Mouse (Mus musculus) natural killer cell, adult 2 months (primary cell): ENCODE measurements around the gene Slamf9.

Source experiments
- DNase-seq, 2 experiments: peaks; one replicate each; pipeline ENCODE4 v3.0.0; 2022; ENCODE audit warnings: low spot score in 2 of 2

Slamf9 gene

DNA sequence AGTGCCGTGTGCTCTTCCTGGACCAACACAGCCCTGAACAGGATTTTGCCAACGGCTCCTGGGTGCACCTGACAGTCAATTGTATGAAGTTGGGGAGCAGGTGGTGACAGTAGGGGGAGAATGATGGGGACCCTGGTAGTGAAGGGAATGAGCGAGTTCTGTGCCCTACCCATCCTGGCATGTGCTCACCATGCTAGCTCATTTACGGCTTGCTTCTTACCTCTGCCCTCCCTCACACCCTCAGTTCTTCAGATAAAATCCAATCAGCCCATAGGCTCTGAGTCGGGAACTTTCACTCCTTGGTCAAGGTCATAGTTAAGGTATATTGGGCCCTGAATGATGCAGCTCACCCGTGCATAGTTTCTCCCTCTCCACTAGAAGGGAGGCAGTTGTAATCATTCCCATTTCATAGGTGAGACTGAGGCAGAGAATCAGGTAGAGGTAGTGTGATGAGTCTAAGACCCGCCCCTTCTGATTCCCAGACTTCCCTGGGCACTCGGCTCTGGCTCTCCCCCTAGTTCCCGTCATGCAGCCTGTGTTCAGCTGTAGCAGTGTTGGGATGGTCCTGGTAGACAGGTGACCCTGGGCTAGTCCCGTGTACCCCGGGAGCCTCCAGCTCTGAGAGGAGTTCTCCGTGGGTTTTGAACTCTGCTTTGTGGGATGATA is 14.6 kb downstream of the Slamf9 start:
- no peak for DNase-seq

DNA sequence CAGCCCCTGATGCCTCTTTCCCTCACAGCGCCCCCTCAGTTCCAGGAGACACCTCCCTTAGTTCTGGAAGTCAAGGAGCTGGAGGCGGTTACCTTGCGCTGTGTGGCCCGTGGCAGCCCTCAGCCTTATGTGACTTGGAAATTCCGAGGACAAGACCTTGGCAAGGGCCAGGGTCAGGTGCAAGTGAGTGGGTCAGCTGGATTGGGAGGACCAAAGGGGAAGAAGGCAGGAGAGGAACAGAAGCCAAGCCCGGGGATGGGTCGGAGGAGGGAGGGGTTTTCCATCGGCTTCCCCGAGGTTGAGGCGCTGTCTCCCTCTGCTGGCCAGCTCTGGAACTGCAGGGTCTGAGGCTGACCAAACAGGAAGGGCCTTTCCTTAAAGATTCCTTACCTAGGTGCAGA is 15.1 kb downstream of the Slamf9 start:
- peak; percentile 76 to 79 for DNase-seq

- DNase-seq: no peak
These were observed 16.9 kb downstream of the Slamf9 start for GRCm38 (mm10) chr1:172492047-172492446.

DNA sequence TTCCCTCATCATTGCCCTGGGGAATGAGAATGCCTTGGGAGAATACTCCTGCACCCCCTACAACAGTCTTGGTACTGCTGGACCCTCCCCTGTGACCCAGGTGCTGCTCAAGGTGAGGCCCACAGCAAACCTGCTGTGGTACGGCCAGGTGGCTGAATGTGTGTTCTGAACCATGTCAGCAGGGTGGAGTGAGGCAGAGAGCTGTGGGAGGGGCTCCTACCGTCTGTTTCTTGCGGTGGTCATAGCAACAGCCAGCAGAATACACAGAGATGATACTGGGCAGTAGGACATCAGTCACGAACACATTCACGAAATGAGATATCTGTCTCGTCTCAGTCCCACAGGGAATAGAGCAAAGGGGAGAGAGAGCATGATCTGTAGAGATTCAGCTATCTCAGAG is 18.4 kb downstream of the Slamf9 start:
- peak in 1 of 2 experiments; percentile 48 for DNase-seq

DNA sequence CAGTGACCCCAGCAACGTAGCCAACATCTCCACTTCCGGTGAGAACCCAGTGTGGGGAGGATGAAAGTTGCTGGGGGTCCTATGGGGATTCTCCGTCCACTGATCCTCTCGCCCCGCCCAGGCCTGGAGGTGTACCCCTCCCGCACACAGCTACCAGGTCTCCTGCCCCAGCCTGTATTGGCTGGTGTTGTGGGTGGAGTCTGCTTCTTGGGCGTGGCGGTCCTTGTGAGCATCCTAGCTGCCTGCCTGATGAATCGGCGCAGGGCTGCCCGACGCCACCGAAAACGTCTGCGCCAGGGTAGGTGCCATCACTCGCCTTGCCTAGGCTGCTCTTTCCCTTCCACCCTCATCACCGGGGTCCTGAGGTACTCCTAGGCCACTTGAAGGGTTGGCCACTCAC is 20.9 kb downstream of the Slamf9 start:
- DNase-seq: no peak

DNA sequence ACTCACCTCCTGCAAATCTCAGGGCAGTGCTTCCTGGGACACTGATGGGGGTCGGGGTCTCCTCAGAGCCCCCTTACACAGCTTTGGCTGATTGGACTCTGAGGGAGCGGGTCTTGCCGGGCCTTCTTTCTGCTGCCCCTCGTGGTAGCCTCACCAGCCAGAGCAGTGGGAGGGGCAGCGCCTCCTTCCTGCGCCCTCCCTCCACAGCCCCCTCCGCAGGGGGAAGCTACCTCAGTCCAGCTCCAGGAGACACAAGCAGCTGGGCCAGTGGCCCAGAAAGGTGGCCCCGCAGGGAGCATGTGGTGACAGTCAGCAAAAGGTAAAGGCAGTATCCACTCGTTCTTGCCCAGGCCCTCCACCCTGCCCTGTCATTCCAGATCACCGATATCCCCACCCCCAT is 22.3 kb downstream of the Slamf9 start:
- no peak for DNase-seq

GRCm38 (mm10) chr1:172499765-172500441 is 24.7 kb downstream of the Slamf9 start, which contains the start of gene Tagln2:
Tagln2 (plus strand) TSS chr1:172500047.
- peak; percentile 67 to 70 for DNase-seq

DNA sequence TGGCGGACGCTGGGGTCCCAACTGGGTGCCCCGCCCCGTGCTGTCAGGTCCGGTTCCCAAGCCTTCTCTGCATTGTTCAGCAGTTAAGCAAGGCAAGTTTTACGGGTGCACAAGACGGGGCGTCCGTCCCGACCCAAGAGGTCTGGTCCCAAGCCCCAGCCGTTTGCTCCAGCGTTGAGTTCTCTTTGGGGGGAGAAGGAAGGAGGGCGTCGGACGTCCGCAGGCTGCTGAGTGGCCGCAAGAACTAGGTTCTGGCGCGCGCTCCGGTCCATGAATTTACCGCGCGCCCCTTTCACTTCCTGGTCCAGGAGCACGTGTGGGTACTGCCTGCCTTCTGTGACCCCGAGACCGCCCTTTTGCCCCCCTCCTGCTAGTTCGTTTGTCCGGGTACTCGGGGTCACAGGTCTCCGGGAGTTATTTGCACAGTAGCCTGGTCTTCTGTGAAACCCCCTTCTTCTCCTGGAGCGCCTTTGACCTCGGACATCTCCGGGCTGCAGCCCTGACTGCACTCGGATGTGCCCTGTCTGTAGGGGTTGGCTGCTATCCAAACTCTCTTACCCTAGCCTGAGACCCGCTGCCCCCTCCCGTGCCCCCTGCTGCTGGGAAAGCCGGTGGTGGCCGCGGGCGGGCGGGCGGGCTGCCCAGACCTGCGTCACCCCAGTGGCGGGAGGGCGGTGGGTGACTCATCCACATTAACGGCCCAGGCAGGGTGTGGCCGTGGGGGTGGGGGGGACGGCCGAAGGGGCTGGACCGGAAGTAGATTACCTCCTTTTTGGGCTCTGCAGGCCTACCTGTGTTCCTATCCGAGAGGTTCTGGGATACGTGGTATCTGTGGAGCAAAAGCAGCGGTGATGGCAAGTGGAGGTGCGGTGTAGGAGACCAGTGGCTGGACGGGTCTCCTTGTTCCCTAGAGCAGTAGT is 25.6 kb downstream of the Slamf9 start:
- peak; percentile 83 to 88 for DNase-seq

- peak; percentile 81 to 84 for DNase-seq
These were observed 26.4 kb downstream of the Slamf9 start for GRCm38 (mm10) chr1:172501371-172502144.

DNA sequence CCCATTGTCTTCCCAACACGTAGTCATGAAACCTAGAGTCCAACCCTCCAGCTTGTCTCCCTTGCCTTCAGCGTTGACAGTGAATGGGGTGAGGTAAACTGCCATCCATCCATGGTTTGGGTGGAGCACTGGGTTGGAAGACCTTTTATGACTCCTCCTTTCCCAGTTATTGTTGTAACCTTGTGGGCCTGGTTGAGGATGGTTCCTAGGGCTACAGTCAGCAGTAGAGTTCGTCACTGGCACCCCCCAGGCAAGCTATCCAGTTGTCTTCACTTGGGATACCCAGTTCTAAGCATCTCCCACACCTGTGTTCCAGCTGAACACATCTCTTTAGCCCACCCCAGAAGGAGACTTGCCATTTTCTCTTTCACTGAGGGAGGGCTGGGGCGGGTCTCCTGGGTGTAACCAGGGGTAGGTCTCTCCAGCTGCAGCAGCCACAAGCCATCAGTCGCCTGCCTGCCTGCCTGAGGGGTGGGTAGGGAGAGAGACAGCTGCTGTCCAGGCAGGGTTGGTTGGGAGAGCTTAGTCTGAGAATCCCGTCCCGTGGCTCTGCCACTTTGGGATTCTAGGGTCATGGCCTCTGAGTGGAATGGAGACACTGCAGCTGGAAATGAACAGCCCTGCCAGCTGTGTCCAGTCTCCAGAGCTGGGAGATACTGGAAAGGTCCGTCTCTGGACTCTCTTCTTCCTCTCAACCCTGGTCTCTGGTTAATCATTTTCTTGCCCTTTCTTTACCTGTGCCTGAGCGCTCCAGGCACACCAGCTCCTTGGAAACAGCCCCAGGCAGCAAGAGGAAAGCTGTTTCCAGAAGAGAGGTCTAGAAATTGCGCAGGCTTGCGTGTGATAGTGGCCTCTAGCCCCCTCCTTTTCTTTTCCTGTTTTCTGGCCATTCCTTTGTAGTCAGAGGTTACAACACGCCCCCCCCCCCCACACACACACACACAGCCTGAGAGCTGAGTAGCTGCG is 27.3 kb downstream of the Slamf9 start:
- DNase-seq: no peak

DNA sequence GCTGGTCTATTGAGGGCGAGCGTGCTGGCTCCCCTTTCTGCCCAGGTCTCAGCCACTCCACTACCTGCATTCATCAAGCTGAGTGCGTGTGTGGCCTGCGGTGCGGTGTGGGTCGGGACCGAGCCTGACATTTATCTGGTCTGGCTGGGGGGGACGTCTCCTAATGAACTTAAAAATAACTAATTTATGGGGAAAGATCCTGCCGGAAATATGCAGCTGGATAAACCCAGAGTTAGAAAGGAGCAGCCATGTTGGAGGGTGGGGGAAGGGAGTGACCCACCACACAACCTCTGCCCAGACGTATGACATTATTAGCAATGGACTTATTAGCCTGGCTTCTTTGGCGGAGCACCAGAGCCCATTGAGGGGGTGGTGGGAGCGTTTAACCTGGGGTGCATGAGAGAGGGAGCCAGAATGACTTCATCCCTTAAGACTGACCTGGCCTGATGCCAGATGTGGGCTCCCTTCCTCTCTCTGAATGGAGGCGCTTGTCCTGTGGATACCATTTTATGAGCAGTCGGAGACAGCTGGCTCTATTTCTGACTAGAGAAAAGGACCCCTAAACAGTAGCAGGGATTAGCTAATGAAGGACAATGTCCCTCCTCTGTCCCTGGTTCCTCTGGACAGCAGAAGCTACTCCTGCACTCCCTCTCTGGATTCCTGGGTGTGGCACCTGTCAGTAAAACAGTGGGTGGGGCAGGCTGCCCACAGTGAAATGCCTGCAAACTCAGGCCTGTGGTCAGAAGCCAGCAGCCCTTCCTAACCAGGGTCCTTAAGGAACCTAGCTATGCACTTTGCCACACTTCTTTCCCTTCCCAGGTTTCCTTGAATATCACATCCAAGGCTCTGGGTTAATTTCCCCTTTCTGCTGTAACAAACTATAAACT is 28.2 kb downstream of the Slamf9 start:
- no peak for DNase-seq

DNA sequence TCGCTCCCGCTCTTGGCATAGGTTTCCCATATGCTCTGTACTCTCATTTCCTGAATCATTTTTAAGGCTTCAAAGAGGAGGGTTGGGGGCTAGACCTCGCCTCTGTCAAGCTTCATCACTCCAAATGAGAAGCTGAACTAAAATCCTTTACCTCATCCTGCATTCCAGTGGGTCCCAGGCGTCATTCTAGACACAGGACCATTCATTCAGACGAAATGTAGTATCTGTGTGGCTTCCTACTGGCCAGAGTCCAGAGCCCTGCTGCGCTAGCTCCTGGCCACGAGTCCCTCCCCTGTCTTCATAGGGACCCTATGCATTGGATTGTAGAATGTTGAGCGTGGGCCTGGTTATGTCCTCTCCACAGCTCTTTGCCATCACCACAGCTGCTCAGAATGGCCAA is 29.6 kb downstream of the Slamf9 start:
- no peak for DNase-seq

GRCm38 (mm10) chr1:172507001-172507400 is 31.8 kb downstream of the Slamf9 start:
- peak in 1 of 2 experiments; percentile 32 for DNase-seq

GRCm38 (mm10) chr1:172507701-172508100 is 32.5 kb downstream of the Slamf9 start:
- no peak for DNase-seq

DNA sequence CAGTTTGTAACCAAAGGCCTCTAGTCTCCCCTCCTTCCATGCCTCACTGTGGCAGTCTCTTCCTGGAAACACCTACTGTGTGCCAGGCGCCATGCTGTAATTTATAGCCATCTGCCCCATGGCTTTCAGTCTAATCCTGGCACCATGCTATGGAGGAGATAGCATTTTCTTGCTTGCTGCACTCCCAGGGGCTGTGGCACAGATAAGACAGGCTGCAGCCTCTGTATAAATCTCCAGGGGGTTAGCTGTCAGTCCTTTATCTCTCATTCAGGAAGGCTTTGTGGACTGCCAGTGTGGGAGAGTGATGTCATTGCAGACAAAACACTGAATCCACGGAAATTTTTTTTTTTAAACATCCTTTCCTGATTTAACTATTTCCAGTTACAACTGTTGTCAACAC is 33.0 kb downstream of the Slamf9 start:
- no peak for DNase-seq

- no peak for DNase-seq
These were observed 34.1 kb downstream of the Slamf9 start for GRCm38 (mm10) chr1:172509235-172509634.

GRCm38 (mm10) chr1:172509983-172510382 is 34.8 kb downstream of the Slamf9 start:
- DNase-seq: no peak

DNA sequence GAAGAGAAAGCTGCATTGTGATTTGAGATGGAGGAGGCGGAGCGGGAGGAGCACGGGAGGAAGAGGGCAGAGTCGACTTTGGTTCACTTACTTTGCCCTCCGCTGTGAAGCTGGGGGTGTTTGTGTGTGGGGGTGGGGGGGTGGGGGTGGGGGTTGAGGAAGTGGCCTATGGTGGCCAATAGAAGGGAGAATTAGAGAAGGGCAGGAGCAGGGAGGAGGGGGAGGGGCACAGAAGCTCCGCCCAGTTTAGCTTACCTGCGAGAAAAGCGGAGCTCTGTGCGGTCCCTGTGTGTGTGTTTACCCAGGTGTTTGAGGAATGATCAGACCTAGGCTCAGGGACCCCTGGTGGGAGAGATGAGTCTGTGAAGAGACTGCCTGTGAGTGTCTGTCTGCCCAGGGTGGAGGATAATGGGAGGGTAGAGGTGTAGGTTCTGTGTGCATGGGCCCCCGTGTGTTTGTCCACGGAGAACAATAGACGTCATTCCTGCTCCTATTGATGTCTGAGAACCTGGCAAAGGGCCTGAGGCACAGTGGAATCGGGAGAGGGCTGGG is 35.3 kb downstream of the Slamf9 start:
- DNase-seq: no peak

DNA sequence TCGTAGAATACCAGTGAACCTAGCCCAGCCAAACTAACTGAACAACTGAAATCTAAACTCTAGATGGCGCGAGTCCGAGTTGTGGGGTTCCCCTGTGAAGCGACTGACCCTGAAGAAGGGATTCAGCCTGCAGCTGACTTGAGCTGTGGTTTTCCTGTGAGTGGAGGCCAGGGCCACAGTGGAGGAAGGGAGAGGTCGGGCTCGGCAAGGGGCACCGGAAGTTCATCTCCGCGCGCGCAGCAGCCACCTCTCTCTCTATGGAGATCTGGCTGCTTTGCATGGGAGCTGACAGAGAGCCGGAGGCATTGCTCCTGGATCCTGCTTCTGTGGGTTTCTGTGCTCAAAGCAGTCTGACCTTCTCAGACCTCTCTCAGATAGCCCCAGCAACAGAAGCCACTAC is 37.8 kb downstream of the Slamf9 start:
- peak; percentile 86 to 92 for DNase-seq
